In genomic region chr9:115249145-115249544, GRCm38 (mm10) we compare ENCODE assay signal across 28 mouse cellular contexts.
A peak's percentile ranks its signal among the peaks of the same experiment; 100 is the strongest.
DNase-seq lines count a peak whose midpoint lies in the region; ATAC-seq lines count a peak whose summit lies in the region.
"Had no signal": no experiment of that assay in that cellular context is flagged by ENCODE, and none has a peak within 500 bp of the region (broad histone marks: within the 10 kb centered on the region; RNA-seq: fewer than 3 reads in every experiment).

No protein-coding gene starts in this region.

- peaks cover 29% of the 10 kb centered on the region for H3K36me3 ChIP-seq in intestine, embryonic 15.5 days
- peaks cover 85% of the 10 kb centered on the region for H3K36me3 ChIP-seq in liver, embryonic 15.5 days (replicated peaks)
- peaks cover 56% of the 10 kb centered on the region for H3K36me3 ChIP-seq in stomach, embryonic 15.5 days

- no peak overlapping the region for H3K27ac ChIP-seq in intestine, embryonic 15.5 days
- H3K27ac ChIP-seq in liver, embryonic 15.5 days (replicated peaks), result peak overlapping the region; percentile 5; the same call in 1 of the 2 replicates
- H3K27ac ChIP-seq in stomach, embryonic 15.5 days, result no peak overlapping the region
- H3K27ac ChIP-seq: forebrain, embryonic 13.5 days; layer of hippocampus, adult 2 months; limb, embryonic 10.5 days; limb, embryonic 15.5 days; lung, embryonic 15.5 days; midbrain, embryonic 13.5 days; neural tube, embryonic 15.5 days had no signal

- ATAC-seq in intestine, embryonic 15.5 days, result peak; percentile 28; the same call in 1 of the 2 replicates
- ATAC-seq in liver, embryonic 15.5 days (ENCODE audit: insufficient read depth), result peak; percentile 84
- 0 out of 2 replicates have a peak, but pooled peaks have one; percentile 53 for ATAC-seq in stomach, embryonic 15.5 days (ENCODE audit: insufficient read depth, low FRiP score, low read depth)
- ATAC-seq: CD4-positive, CD25-positive, alpha-beta regulatory T cell, adult 4 months; forebrain, embryonic 13.5 days; midbrain, embryonic 13.5 days had no signal

- no peaks in the 10 kb centered on the region for H3K9me3 ChIP-seq in intestine, embryonic 15.5 days
- H3K9me3 ChIP-seq in liver, embryonic 15.5 days (replicated peaks), result no peaks in the 10 kb centered on the region
- H3K9me3 ChIP-seq in stomach, embryonic 15.5 days, result no peaks in the 10 kb centered on the region
- H3K9me3 ChIP-seq: forebrain, embryonic 13.5 days; heart, embryonic 12.5 days; limb, embryonic 10.5 days; limb, embryonic 15.5 days; lung, embryonic 15.5 days; megakaryocyte, embryonic 14.5 days; midbrain, embryonic 13.5 days; neural tube, embryonic 15.5 days had no signal

- no peak overlapping the region for H3K4me3 ChIP-seq in intestine, embryonic 15.5 days (replicated peaks)
- H3K4me3 ChIP-seq in liver, embryonic 15.5 days (replicated peaks), result no peak overlapping the region
- no peak overlapping the region for H3K4me3 ChIP-seq in stomach, embryonic 15.5 days (replicated peaks)
- H3K4me3 ChIP-seq: forebrain, embryonic 13.5 days; heart, embryonic 12.5 days; layer of hippocampus, adult 2 months; limb, embryonic 10.5 days; limb, embryonic 15.5 days; lung, embryonic 15.5 days; megakaryocyte, embryonic 14.5 days; midbrain, embryonic 13.5 days; neural tube, embryonic 15.5 days had no signal

- no peak overlapping the region for H3K4me2 ChIP-seq in intestine, embryonic 15.5 days (replicated peaks)
- H3K4me2 ChIP-seq in liver, embryonic 15.5 days, result no peak overlapping the region
- no peak overlapping the region for H3K4me2 ChIP-seq in stomach, embryonic 15.5 days
- H3K4me2 ChIP-seq: forebrain, embryonic 13.5 days; heart, embryonic 12.5 days; limb, embryonic 15.5 days; lung, embryonic 15.5 days; midbrain, embryonic 13.5 days; neural tube, embryonic 15.5 days had no signal

- DNase-seq in liver, result peak; percentile 40
- DNase-seq in frontal cortex, postnatal 10 days (ENCODE audit: low spot score in 2 of 2), result no peak
- DNase-seq in cerebellum, adult 9-10 months, result no peak
- DNase-seq in layer of hippocampus, postnatal 36 days, result no peak
- DNase-seq: adrenal gland, postnatal 25 days; cerebellum, adult 18-20 months; cerebellum, postnatal 25 days; gastrocnemius, postnatal 14 days; heart, postnatal 10 days; kidney, adult 18-20 months; kidney, postnatal 36 days; lung, postnatal 36 days; retina, postnatal 1 day; right cerebral cortex, postnatal 14 days; thymus, postnatal 14 days had no signal

- no peaks in the 10 kb centered on the region for H3K4me1 ChIP-seq in intestine, embryonic 15.5 days (replicated peaks)
- peaks cover 17% of the 10 kb centered on the region for H3K4me1 ChIP-seq in liver, embryonic 15.5 days (replicated peaks)
- H3K4me1 ChIP-seq in stomach, embryonic 15.5 days, result no peaks in the 10 kb centered on the region
- H3K4me1 ChIP-seq: forebrain, embryonic 13.5 days; lung, embryonic 15.5 days; midbrain, embryonic 13.5 days; neural tube, embryonic 15.5 days had no signal

- WGBS in intestine, embryonic 15.5 days, result 58% methylated on average over 5 of the region's 5 CpGs
- WGBS in liver, embryonic 15.5 days (ENCODE audit: insufficient replicate concordance), result 11% methylated on average over 5 of the region's 5 CpGs
- 59% methylated on average over 5 of the region's 5 CpGs for WGBS in stomach, embryonic 15.5 days

- no peak overlapping the region for H3K9ac ChIP-seq in intestine, embryonic 15.5 days
- H3K9ac ChIP-seq in liver, embryonic 15.5 days, result no peak overlapping the region
- H3K9ac ChIP-seq in stomach, embryonic 15.5 days, result no peak overlapping the region
- H3K9ac ChIP-seq: forebrain, embryonic 13.5 days; heart, embryonic 12.5 days; limb, embryonic 15.5 days; lung, embryonic 15.5 days; midbrain, embryonic 13.5 days; neural tube, embryonic 15.5 days had no signal

- no peaks in the 10 kb centered on the region for H3K27me3 ChIP-seq in intestine, embryonic 15.5 days (replicated peaks)
- no peaks in the 10 kb centered on the region for H3K27me3 ChIP-seq in liver, embryonic 15.5 days
- no peaks in the 10 kb centered on the region for H3K27me3 ChIP-seq in stomach, embryonic 15.5 days (replicated peaks)
- H3K27me3 ChIP-seq: forebrain, embryonic 13.5 days; heart, embryonic 12.5 days; limb, embryonic 15.5 days; lung, embryonic 15.5 days; megakaryocyte, embryonic 14.5 days; midbrain, embryonic 13.5 days; neural tube, embryonic 15.5 days had no signal

Comparison
In these comparisons a context has a peak if more than half of its experiments do, and no peak if none do; other contexts are left out.
1. ATAC-seq: peak in every context shown above with its lines; median percentile 84 in liver, embryonic 15.5 days; 53 in stomach, embryonic 15.5 days; 28 in intestine, embryonic 15.5 days.